Mouse (Mus musculus) T-helper 17 cell (primary cell): ENCODE measurements at regions not wholly inside any gene's neighbourhood (a gene's known extent, or its start where the extent isn't known, plus 50 kb on each side); places are given as distances from the start of the nearest gene placed in this dataset.

Experiments
- in situ Hi-C, 2 experiments: fragments of 300-600 bp; cut with MboI, MseI; formaldehyde crosslinking; loops; 1 replicate in 1 of 2; 2 replicates in 1 of 2; pipeline ENCODE4 v1.15.1; 2025; ENCODE audit warnings: high pct_unique_total_duplicates in 2 of 2

- in situ Hi-C loops: no loop called here
Measured at GRCm38 (mm10) chr4:75884371-75884770, 606.3 kb upstream of the Dmac1 start.

DNA sequence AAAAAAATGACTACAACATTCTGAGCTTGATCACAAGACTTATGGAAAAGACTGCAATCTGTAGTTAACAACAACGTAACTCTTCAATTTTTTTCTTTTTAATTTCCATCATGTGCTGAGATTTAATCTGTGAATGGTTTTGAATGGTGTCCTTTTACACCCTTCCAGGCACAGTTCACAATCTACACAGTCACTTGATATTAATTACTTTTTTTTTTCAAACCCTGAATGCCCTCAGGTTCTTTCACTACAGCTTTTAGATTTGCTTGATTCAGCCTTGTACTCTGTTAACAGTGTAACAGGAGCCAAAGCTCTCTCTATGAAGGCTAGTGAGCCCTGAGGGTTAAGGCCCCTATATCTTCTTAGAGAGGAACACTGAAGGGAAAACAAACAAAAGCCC is 591.7 kb upstream of the Dmac1 start:
- in situ Hi-C loops: no loop called here

GRCm38 (mm10) chr4:75861076-75861475 is 583.0 kb upstream of the Dmac1 start:
- in situ Hi-C loops: no loop called here

- in situ Hi-C loops: no loop called here
Measured at GRCm38 (mm10) chr4:75857769-75858408, 579.8 kb upstream of the Dmac1 start.

GRCm38 (mm10) chr4:75855688-75856296 is 577.7 kb upstream of the Dmac1 start:
- in situ Hi-C loops: no loop called here

- in situ Hi-C loops: no loop called here
Measured at GRCm38 (mm10) chr4:75850343-75850742, 572.2 kb upstream of the Dmac1 start.

GRCm38 (mm10) chr4:75847675-75848385 is 569.7 kb upstream of the Dmac1 start:
- in situ Hi-C loops: no loop called here

DNA sequence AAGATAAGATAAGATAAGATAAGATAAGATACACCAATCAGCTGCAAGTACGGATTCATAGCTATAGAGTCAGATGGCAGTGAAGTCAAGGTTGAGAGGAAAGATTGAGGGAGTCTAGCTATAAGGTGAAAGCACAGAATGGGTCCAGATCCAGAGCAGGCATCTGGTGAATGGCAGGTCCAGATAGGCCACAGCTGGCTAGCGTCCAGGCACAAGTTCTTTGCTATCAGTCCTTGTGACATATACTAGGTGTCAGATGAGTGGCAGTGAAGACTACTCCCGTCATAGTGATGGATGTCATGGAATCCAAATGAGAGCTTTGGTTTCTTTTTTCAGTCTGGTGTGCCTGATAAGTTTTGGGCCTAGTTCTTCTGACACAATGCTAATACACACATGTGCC is 566.9 kb upstream of the Dmac1 start:
- in situ Hi-C loops: no loop called here

GRCm38 (mm10) chr4:75838619-75839018 is 560.5 kb upstream of the Dmac1 start:
- in situ Hi-C loops: no loop called here

DNA sequence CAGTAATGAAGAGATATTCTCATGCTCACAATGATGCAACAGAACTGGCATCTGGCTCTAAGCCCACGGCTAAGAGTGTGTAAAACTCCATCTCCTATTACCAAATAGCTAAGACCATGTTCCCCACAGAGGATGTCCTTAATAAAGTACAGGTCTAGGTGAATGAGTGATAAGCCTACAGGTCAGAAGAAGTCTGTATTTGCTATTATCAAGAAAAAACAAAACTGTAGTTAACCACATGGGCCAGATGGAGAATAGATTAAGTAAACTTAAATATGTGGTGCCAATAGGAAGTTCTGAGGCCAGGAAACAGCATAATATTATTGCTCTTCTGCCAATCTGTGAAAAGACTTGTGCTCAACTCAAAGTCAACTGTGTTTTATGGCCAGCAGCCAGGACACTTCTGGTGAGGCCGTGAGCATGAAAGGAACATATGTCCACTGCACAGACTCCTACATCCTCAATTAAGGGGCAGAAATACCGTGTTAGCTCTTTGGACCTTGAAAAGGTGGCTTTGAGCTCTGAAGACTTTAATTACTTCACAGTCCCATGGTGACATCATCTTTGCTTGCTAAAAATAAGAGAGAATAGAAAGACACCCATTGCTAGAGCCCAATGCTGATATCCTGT is 549.1 kb upstream of the Dmac1 start:
- in situ Hi-C loops: no loop called here

GRCm38 (mm10) chr4:75819193-75819603 is 541.1 kb upstream of the Dmac1 start:
- in situ Hi-C loops: no loop called here

DNA sequence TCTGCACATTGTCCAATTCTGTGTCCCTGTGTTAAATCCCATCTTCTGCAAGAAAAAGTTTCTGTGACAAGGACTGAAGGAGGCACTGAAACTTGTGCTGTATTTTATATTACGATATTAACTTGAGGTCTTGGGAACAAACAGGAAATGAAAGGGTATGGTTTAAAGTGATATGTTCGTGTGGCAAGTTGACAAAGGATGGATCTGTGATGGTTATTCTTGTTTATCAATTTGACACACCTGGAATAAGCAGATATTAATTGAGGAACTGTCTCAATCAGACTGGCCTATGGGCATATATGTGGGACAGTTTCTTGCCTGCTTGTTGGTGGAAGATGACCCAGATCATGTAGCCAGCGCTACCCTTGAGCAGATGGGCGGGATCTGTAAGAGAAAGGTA is 537.9 kb upstream of the Dmac1 start:
- in situ Hi-C loops: no loop called here

DNA sequence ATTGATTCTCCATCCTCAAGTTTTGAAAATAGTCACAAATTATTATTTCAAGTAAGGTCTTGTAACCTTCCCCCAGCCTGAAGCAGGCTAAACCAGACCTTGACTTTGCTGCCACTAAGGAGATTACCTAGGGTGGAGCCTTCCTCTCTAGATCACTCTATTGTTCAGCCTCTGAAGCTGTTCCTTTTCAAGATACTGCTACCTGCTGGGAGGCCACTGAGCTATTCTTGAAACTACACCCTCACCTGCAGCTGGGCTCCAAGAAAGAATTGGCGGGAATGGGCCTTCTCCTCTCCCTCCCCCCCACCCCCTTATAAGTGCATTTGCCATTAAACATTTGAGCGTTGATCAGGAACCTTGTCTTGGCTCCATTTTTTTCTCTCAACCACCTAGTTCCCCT is 534.2 kb upstream of the Dmac1 start:
- in situ Hi-C loops: no loop called here

DNA sequence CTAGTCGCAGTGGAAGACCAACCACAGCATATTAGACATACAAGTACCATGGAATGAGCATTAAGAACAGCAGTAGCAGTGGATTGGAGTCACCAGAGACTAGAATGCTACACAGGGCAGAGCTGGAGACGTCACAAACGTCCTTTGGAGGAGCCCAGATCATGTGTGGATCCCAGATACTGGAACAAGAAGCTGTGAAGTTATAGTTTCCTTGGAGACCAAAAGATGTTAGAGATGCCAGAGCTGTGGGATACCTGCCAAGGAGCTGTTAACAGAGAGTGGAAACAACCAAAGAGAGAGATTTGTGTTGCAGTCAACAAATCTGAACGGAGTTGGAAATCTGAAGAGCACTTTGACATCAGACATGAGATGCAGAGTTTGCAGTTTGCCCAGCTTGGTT is 523.8 kb upstream of the Dmac1 start:
- in situ Hi-C loops: no loop called here

DNA sequence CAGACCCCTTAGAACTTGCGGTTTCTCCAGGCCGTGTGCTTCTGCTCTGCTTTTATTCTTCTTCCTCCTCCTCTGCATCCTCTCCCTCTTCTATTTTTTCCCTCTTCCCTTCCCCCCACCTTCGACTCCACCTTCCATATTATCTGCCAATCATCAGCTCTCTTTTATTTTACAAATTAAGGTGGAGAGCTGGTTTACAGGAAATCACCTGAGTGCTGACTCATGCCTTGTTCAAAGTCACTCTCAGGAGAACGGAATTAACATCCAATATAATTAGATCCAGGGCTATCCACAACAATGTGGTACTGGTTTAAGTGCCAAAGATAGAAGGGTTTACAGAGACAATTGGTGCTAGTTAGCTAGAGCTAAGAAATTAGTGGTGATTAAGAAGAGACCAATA is 523.1 kb upstream of the Dmac1 start:
- in situ Hi-C loops: no loop called here

- in situ Hi-C loops: no loop called here
Measured at GRCm38 (mm10) chr4:75791789-75792188, 513.7 kb upstream of the Dmac1 start.

- in situ Hi-C loops: no loop called here
Measured at GRCm38 (mm10) chr4:75790920-75791589, 513.0 kb upstream of the Dmac1 start.

GRCm38 (mm10) chr4:75787405-75787804 is 509.3 kb upstream of the Dmac1 start:
- in situ Hi-C loops: no loop called here

- in situ Hi-C loops: no loop called here
Measured at GRCm38 (mm10) chr4:75786391-75786790, 508.3 kb upstream of the Dmac1 start.

DNA sequence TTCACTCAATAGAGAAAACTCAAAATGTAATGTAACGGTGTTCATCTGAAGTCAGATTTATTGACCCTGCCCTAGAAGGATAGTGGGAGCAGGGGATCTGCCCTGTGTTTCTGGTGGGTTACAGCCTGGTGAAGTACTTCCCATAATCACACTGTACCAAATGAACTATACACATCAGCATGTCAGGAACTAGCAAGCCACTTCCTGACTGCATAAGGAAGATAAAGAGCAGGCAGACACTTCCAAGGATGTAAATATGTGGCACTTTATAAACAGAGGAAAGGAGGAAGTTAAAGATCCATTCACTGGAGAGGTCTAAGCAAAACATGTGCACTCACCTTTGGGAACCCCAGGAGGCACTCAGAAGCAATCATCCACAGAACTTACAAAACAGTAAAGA is 501.4 kb upstream of the Dmac1 start:
- in situ Hi-C loops: no loop called here

- in situ Hi-C loops: no loop called here
Measured at GRCm38 (mm10) chr4:75764141-75764540, 486.0 kb upstream of the Dmac1 start.

- in situ Hi-C loops: no loop called here
Measured at GRCm38 (mm10) chr4:75744605-75745004, 466.5 kb upstream of the Dmac1 start.
